Mouse (Mus musculus): ENCODE data around the gene Cemip.

Cemip gene

DNA sequence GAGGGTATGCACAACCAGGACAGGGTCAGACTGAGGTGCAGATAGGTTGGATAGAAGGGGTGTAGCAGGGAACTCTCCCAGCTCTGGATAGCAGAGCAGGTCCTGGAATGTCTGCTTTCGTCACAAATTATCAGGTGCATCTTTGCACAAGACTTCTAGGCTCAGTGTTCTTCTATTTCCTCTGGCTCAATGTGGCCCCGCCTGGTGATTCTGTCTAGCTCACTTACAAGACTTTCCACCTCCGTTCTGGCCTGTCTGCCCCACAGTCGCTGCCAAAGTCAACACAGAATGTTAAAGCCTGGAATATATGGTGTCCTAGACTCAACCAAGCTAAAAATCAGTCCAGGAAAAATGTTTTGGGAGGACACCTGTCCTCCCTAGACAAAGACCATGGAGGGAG lies 57.9 kb downstream of the Cemip start:
- no peak for DNase-seq (ENCODE audit: low spot score)

DNA sequence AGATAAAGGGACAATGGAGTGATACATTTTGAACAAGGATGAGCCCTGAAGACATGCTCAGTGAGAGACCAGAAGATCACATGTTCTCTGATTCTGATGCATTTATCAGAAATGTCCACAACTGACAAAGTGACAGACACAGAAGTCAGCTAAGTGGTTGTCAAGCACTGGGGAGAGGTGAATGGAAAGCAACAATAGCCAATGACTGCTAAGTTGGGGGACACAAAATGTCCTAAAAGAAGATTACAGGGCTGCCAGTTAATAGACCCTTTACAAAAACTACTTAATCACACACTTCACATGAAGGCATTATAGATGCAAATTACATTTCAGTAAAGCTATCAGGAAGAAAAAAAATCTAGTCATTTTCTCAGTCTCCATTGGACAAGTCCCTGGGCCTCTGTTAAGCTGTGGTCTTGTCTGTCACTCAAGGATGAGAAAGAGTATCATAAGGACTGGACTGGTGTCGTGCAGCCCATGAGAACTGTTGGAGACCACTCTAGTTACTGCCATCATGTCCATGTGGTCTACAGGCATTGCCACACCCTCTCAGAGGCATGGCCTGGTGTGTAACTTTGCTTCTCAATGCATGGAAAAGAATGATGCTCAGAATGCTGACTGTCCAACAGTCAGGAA lies 59.2 kb downstream of the Cemip start:
- no peak for DNase-seq (ENCODE audit: low spot score)

DNA sequence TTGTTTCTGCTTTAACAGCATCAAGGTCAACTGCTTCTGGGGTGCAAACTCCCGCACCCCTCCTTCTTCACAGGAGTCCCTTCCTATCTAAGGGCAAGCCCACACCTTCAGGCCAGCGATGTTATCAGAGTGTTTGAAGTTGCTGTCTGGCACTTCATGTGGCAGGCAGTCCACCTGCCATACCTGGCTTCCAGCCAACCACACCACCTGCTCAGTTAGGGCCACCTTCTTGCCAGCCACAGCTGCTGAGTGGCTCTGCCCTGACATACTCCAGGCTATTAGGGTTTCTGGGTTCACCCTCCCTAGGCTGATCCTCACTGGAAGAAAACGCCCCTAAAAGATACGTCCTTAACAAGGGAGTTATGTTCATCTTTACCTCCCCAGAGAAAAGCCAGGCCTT lies 60.2 kb downstream of the Cemip start:
- DNase-seq (ENCODE audit: low spot score): no peak

DNA sequence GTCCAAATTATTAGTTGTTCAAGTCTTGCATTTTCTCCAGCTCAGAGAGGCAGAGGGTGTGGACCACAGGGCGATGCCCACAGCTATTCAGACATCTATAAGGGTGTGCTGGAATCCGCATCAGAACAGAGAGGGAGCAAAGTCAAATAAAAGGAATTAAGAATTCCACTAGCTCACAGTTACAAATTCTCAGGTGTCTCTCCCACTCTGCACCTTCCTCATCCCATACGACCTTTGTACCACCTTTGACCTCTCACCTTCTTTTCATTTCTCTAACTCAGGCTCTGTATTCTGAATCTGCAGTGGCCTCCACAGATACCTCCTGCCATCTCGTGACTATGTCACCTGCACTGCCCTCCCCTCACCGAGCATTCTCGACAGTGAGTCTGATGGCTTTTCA lies 62.8 kb downstream of the Cemip start:
- no peak for DNase-seq (ENCODE audit: low spot score)

DNA sequence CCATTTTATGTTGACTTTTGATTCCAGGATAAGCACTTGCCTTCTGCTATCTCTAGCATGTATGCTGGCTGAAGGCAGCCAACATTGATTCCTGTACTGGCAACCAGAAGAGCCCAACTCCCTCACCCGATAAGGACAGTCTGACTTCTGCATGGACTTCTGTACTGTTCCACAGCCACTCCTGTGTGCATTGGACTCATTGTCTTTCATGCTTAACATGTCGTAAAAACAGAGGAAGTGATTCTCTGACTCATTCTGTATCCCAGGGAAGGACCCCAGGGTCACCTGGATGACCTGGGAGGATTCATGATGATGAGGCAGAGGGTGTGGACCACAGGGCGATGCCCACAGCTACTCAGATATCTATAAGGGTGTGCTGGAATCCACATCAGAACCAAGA lies 63.8 kb downstream of the Cemip start:
- DNase-seq (ENCODE audit: low spot score): no peak

DNA sequence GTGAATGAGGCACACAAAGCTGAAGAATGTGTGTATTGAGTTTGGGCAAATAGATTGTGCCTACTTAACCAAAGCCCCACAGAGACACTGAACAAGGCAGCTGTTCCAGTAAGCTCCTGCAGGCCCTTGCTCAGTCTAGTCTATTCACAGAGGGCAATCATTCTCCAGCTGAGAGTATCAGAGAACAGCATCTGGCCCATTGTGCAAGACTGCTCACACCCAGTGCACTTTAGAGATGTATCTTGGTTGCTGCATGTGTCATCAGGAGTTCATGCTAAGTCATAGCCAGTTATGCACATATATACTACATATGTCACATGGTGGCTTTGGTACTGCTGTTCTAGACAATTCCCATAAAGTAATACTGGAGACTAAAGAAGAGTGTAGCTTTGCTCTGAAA lies 66.9 kb downstream of the Cemip start:
- no peak for DNase-seq (ENCODE audit: low spot score)

DNA sequence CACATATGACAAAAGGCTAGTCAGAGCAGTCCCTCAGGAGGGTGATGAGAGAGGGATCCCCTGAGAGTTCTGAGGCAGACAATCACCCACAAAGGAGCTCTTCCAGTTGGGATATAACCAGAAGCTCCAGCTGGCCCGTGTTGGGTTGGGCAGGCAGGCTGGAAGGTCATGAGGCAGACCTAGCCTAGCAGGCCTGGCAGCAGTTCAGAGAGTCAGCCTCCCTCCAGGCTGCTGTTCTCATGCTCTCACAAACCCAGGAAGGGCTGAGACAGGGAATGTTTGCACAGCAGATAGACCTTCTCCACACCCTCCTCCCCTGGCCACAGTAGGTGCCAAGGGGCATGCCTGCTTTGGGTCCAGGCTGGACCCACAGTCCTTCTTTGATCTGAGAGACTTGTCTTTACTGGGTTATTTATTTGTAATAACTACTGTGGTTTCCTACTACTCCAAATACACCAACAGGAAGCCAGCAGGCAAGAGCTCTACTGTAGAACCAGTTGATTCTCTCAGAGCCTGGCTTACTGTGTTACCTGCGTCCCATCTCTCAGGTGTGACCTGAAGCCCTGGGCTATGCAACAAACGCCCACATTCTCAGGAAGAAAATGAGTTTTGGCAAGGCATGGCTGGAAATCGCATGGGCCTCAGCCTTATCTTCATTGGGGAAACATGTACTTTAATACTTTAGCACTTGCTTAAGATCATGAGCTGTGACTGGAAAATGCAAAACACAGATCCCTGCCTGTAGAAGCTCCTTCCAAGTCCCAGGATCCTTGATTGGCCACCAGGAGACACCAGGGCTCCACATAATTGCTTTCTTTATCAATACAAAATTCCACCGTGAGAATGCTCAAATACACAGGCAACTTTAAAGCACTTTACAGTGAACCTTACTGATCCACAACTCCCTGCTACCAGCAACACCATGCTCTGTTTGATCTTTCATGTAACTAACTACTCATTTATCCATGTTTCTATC lies 67.7 kb downstream of the Cemip start:
- DNase-seq (ENCODE audit: low spot score): peak; percentile 67

DNA sequence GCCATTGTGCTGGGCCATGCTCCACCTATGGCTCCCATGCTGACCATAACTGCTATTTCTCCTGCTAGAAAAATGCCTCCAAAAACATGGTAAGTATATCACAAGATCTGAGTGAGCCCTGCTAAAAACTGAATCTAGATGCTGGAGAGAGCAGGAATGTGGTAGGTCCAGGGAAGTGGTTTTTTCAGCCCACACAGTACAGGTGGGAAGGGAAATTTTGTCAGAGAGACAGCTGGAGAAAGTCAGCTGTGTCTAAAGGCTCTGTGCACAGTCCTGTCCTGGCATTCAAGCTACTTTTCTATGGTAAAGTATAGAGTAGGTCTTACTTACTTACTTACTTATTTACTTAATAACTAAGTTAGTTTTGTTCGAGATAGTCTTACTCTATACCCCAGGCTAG lies 71.3 kb downstream of the Cemip start:
- no peak for DNase-seq (ENCODE audit: low spot score)

DNA sequence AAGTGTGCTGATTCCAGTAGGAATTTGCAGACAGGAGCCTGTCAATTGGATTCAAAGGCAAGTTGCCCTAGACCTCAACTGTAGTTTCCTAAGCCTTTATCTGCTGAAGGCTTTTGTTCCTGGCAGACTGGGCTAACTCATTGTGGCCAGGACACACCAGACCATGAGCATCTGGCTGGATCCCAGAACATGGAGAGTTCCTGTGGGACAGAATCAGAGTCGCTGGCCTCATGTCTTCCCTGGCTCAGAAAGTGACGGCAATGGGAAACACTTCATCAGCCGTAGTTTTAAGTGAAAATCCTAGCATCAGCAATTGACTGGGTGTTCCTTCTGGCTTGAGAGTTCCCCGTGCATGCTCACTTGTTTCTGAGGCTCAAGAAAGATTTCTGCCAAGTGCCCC lies 72.6 kb downstream of the Cemip start:
- DNase-seq (ENCODE audit: low spot score): no peak

DNA sequence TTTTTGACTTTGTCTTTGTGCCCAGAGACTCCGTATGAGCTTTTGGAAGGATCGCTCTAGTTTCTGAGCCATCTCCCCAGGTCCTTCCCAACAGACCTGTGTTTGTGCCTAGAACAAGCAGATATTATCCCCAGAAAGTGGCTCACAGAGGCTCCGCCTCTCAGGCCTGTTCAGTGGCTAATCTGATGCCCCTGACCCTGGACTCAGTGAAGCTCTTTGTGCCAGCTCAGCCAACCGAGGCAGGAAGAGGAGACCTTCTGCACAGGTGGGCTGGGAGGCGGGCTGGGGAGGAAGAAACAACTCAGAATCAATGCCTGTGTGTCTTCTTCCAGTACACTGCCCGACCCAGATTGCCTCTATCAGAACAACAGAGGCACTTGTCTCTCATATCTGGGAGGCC lies 81.9 kb downstream of the Cemip start:
- no peak for DNase-seq (ENCODE audit: low spot score)

DNA sequence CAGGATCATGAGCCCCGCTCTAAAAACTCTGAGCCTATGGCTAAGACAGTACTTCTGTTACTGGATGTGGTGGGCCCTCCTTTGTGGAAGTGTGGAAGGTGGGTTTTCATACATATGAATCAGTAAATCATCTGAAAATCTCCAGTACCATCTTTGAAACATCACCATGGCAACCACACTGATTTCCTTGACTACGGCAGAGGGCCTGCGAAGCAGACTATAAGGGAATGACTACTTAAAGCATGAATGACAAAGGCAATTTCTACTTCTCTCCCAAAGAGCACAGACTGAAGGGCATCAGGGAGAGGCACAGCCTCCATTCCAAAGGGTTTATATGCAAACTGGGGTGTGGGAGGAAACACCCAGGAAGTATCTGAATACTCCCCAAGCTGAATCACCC lies 84.8 kb downstream of the Cemip start:
- no peak for DNase-seq (ENCODE audit: low spot score)

DNA sequence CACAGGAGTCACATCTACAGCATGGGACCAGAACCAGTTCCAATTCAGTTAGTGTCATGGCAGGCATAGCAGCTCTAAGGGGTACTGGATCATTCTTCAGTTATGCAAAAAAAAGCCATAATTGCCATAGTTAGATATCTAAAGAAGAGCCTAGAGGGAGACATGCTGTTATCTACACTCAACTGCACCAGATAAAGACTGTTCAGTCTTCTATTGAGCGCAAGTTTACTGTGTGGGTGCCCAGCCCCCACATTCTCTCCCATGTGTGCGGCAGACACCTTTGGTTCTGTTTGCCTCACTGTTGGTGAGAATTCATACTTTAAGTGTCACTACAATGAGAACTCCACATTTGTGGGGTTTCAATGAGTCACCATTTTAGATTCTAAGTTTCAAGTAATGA lies 85.6 kb downstream of the Cemip start:
- no peak for DNase-seq (ENCODE audit: low spot score)

DNA sequence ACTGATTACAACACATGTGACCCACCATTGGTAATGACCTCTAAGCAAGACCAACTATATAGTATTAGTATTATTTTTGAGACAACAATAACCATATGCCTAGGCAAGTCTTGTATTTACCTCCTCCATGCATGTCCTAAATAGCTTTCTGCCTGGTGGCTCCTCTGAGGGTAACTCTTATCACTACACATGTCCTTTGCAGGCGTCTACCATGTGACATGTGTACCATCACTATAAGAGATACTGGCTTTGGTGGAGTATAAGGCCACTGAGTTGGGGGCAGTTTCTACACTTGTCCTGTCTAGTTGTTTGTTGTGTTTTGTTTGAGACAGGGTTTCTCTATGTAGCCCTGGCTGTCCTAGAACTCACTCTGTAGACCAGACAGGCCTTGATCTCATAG lies 86.7 kb downstream of the Cemip start:
- DNase-seq (ENCODE audit: low spot score): no peak

DNA sequence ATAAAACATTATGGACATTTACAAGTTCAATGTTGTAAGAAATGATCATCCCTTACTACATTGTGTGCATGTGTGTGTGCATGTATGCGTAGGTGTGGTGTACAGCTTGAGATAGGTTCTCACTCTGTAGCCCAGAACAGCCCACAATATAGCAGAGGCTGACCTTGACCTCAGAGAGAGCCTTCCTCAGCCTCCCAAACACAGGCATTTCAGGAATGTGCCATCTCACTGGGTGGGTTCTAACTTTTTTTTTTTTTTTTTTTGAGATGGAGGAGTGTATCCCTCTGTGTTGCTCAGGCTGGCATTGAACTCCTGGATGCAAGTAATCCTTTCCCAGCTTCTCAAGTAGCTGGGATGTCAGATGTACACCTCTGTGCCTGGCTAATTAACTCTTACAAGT lies 92.0 kb downstream of the Cemip start:
- DNase-seq (ENCODE audit: low spot score): no peak

DNA sequence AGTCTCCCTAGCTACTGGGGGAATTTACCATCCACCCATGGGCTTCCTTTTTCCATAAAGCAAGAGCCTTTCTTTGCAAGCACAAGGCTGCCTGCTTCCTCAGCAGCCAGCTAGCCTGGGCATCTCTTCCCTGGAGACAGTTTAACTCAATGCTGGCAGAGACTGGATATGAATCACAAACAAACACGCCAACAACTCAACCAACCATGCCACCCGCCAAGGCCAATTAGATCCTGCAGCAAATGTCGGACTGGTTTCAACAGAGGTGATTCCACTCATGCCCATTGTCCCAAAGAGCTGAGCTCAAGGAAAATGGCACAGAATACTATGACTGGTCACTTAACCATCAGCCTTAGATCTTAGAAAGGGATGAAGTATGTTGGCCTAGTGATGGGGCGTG lies 97.0 kb downstream of the Cemip start:
- no peak for DNase-seq (ENCODE audit: low spot score)

DNA sequence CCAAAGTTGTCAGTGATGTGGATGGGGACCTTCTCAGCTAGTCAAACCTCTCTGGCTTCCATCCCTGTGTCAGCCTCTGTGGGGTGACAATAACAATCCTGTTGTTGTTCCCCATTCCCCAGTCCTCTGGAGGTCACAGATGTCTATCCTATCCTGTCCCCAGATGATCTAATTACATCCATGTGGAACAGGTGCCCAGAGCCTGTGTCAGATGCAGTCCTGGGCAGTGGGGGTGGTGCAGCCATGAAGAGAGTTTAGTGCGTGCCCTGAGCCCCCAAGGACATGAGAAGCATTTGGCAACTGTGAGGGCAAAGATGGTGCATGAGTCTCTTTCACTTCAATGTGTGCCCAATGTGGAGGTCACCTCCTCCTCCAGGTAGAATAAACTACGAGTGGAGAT lies 100.6 kb downstream of the Cemip start:
- DNase-seq (ENCODE audit: low spot score): no peak

DNA sequence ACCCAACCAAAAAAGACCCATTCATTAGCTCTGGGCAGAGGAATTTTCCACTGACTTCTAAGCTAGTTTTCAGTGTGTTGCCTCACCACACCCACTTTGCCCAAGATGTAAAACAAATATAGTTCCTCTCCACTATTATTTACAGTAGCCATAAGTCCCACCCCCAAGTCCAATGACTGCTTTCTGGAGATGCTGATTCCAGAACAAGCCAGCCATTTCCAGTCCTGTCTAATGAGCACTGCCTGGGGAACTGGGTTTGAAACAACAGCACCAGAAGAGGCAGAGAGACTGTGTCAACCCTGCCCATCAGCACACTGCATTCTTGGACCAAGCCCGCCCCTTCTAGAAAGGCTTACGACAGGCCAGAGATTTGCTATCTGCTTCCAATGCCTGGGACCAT lies 103.7 kb downstream of the Cemip start:
- DNase-seq (ENCODE audit: low spot score): no peak

DNA sequence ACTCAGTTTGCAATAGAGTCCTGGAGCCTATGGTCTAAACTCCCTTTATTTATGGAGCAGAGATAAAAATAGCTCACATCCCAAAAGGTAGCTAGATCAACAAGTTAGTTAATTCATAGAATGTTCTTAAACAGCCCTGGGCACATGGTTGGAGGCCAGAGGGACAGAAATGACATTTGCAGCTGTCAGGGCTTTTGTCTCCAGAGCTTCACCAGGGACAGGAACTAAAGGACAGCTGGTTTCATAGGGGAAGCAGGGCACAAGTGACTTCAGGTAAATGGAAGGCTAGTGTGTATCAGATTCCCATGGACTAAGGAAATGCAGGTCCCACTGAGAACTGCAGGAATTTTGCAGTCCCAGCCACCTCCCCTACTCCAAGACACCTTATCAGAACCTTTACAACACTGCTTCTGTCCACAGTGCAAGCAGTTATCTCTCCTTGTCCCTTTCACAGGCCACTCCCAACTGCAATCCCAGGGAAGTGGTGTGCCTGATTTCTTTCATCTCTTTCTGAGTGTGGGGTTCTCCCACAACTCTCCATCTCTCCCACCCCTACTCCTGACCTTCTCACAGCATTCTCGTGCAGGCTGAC lies 107.3 kb downstream of the Cemip start:
- DNase-seq (ENCODE audit: low spot score): no peak

DNA sequence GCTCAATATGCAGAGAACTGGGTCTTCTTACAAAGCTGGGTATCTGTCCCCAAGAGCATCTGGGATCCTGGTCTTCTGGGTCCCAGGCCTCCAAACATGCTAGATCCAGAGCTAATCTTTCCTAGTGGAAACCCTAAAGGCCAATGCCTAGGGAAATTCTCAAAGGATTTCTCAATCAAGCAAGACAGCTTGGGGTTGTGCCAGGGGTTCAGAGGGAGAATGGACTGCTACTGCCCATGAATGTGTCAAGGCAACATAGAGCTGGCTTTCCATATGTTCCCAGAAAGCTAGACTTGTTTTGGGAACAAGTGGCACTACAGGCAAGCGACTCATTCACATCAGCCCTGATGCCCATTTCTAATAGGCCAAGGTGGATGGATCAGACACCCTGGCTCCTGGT lies 107.9 kb downstream of the Cemip start:
- DNase-seq (ENCODE audit: low spot score): no peak

DNA sequence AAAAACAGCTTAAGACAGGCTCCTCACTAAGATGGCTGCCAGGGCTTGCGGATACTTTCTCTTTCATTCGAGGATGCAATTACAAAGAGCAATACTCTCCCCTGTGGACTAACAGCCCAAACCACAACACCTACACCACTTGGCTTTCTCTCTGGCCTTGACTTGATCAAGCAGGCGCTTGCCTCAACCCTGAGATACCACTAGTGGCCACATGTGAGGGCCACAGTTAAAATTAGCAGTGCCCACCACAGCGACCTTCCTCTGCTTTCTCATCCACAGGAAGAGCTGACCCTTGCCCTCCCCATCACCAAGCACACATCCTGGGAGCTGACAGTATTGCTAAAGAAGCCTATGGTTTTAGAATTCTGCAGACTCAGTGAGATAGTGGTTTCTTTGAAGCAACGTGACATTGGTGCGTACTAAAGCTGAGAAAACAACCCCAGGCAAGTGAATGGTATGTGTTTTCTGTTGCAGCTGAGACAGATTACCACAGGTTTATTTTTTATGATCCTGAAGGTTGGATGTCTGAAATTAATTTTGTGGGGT lies 109.8 kb downstream of the Cemip start:
- DNase-seq (ENCODE audit: low spot score): no peak

DNA sequence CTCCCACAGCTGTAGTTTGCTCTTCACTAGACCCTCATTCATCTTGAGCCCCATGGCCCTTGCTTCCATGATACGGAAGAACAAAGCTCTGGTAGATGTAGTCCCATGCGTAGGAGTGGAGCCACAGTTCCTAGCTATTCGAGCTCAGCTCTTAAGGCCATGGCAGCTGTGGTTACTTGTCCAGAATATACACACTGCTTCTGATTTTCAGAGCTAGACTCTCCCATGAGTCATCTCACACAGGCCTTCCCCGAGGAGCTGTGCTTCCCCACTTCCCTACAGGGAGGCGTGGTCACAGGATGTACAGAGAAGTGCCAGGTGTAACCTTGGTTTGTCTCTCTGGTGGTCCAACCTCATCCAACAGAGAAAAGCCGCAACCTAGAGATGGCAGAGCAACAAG lies 111.0 kb downstream of the Cemip start:
- no peak for DNase-seq (ENCODE audit: low spot score)

DNA sequence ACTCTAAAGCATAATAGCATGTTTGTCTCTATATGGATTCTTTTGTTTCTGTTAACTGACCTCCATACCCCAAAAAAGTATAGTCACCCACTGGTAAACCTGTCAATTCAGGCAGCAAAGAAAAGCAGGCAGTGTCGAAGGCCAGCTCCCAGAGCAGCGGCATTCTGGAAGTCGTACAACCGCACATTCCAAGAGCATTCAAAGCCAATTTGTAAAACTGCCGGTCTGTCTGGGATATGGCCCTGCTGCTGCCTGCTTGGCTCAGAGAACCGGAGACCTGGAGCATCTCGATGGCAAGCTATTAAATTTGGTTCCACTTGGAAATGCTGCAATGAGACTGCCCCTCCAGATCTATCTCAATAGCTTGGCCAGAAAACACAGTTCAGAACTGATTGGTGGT lies 113.8 kb downstream of the Cemip start:
- DNase-seq (ENCODE audit: low spot score): no peak
